Mouse (Mus musculus) embryonic fibroblast, embryonic 13.5 days (primary cell): ENCODE results near the gene Sh2d4b.

Experiments used
- CTCF ChIP-seq: IDR thresholded peaks from 2 replicates; pipeline ENCODE4 v1.5.1; 2011; ENCODE audit warnings: mild to moderate bottlenecking, control low read depth, low read length, moderate library complexity, borderline replicate concordance; ENCODE audit not compliant: insufficient read depth
- POLR2A ChIP-seq: IDR thresholded peaks from 2 replicates; pipeline ENCODE4 v1.6.1; 2011; ENCODE audit warnings: low read depth, mild to moderate bottlenecking, control low read depth, low read length, moderate library complexity

DNA sequence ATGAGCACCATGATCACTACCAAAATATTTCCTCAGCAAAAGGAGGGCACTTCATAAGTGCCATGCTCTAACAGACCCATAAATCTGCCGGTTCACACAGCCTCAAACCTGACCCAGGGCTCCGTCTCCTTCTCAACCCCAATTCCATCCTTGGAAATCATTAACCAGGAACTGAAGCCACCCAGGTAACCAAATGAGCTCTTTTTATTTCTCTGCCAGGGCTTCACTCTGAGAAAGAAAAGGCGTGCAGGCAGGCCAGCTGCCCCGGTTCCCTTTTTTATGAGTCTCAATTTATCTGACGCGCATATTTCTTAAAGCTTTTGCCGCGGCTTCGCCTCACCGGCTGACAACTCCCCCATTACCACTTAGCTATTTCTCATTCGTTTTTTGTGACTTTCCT, 63.0 kb downstream of the Sh2d4b start:
- TF ChIP-seq POLR2A = no peak
- no peak for TF ChIP-seq CTCF
